Mouse (Mus musculus): ENCODE data around the gene Osbpl10.

Osbpl10 gene

GRCm38 (mm10) chr9:115149011-115149756, 170.8 kb downstream of the Osbpl10 start:
- no peak for DNase-seq (ENCODE audit: inconsistent age in 2 of 2, low spot score in 1 of 2)

DNA sequence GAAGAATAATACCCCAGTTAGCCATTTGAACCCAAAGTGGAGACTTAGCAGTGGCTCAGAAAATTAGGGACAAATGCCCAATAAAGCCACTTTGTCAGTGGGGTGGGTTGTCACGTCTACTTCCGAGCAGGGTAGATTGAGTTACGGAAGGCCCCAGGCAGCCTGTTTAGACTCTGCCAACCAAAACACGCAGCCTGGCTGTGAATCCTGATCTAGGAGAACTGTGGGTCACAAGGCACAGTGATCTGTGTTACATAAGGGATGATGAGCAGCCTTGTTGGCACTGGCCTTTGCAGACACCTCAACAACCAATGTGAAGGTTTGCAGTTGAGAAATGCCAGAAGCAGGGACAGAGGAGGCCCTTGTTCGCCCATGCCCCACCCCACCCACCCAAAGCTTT, 183.2 kb downstream of the Osbpl10 start:
- peak; percentile 38 to 71 for DNase-seq (ENCODE audit: inconsistent age in 2 of 2, low spot score in 1 of 2)

- DNase-seq (ENCODE audit: inconsistent age in 2 of 2, low spot score in 1 of 2) = peak; percentile 79 to 90
Measured at GRCm38 (mm10) chr9:115163031-115163430, 184.7 kb downstream of the Osbpl10 start.

DNA sequence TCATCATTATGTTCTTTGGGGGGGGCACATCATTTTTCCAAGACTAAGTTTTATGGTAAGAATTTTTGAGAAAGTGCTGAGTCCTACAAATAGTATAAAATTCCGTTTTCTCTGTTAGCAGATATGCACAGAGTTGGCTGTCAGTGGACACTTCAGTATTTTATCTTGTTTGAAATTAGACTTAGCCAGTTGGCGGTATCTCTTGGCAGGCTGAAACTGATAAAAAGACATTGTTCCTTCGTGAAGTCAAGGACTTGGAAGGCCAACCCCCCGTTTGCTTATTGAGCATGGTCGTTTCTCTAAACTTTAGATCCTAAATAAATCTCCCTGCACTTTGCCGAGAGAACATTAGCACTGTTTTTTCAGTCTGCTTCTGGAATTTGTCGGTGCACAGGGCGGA, 185.3 kb downstream of the Osbpl10 start:
- no peak for DNase-seq (ENCODE audit: inconsistent age in 2 of 2, low spot score in 1 of 2)

- DNase-seq (ENCODE audit: inconsistent age in 2 of 2, low spot score in 1 of 2) = no peak
Measured at GRCm38 (mm10) chr9:115164351-115164750, 186.0 kb downstream of the Osbpl10 start.

DNA sequence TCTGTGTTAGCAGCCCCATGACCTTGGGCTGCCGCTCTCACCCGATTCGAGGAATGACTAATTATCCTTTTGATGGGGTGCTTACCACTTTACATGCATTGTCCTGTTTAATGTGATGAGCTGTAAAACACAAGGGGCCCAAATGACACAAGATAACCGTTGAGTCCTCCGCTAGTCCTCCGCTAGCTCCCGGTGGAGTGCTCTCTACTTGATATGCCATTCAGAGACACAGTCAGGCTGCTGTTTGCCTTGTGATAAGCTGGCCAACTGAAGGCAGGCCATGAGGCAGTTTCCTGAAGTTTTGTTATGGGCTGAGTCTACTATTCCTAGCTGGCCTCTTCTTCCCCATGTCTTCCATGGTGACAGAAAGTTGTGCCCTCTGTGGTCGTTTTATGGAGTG, 187.6 kb downstream of the Osbpl10 start:
- no peak for DNase-seq (ENCODE audit: inconsistent age in 2 of 2, low spot score in 1 of 2)

DNA sequence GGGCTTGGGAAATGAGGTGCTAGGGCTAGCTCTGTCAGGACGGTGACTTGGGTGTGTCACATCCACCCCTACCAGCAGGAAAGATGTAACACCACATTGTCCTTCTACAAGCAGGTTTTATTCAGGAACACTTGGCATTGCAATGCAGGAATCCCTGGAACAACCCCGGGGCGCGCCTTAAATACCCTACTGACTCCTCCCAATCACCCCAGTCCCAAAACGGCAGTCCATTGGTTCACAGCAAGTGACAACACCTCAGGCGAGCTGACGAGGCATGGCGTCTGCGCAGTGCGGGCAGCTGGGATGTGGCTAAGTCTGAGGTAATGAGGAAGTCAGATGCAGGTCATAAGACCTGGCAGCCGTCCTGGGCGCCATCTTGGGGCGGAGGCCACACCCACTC, 191.2 kb downstream of the Osbpl10 start:
- no peak for DNase-seq (ENCODE audit: inconsistent age in 2 of 2, low spot score in 1 of 2)

DNA sequence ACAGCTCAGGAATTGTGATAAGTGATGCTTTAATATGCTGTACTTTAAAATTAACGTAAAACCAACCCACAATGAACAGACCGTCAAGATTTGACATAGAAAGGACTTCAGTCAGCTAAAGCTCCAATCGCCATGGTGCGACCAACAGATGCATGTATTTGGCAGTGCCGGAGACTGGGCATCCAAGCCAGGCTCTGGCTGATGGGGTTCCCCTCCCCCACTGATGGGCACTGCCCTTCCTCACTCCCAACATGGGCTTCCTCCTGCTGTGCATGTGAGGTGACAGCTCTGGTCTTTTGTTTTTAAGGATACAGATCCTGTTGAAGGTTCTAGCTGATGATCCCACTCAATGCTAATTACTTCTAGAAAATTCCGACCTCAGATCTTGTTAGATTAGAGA, 193.7 kb downstream of the Osbpl10 start:
- DNase-seq (ENCODE audit: inconsistent age in 2 of 2, low spot score in 1 of 2) = no peak

DNA sequence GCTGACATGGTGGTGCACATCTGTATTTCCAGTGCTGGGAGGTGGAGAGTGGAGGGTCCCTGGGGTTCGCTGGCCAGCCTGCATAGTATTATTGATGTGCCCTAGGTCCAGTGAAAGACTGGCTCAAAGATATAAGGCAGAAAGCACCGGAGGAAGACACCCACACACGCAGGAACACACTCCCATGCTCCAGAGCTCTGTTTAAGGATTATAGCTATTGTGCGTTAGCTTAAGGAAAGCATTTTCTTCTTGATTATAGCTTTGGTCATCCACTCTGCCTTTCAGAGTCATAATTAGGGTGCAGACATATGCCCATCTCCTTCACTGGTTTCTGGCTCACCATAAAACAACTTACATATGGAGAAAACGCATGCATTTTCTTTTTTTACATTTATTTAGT, 200.8 kb downstream of the Osbpl10 start:
- DNase-seq (ENCODE audit: inconsistent age in 2 of 2, low spot score in 1 of 2) = no peak

- DNase-seq (ENCODE audit: inconsistent age in 2 of 2, low spot score in 1 of 2) = no peak
Measured at GRCm38 (mm10) chr9:115179935-115180334, 201.6 kb downstream of the Osbpl10 start.

DNA sequence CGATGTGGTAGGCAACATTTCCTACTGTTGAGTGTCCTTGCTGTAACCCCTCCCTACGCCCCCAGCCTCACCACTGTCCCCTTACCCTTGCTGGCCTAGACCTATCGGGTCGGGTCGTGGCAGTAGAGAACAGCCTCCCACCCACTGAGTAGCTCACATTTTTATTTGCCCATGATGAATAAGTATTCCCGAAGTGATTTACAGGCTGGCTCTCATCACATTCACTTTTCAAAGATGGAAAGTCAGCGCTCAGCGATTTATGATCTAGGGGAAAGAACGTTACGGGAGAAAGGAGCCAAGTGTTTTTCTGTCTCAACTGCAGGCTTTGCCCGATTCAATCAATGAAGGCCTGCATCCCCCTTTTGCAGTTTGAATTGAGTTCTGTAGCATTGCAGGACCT, 208.0 kb downstream of the Osbpl10 start:
- peak in 1 of 2 experiments; percentile 58 for DNase-seq (ENCODE audit: inconsistent age in 2 of 2, low spot score in 1 of 2)

DNA sequence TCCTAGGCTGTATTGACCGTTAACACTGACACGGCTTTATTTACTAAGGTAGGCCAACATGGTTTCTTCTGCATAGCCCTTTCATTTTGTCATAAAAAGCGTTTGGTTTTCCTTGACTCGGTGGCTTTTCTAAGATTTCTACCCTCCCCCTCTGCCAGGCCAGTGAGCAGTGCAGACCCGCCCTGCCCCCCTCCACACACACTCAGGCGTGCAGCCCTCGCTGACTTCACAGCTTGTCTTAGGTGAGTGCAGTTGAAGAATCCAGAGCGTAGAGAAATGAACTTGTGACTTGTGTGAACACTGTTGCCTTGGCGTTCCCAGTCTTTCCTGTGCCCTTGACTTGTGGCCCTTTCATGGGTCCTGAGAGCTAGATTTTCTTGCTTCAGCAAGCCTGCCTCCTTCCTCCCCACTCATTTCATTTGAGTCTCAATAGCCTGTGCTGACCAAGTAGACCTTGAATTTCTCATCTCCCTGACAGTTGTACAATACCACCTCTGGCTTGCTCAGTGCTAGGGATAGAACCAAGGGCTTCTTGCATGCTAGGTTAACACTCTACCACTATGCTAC, 212.1 kb downstream of the Osbpl10 start:
- peak; percentile 18 to 60 for DNase-seq (ENCODE audit: inconsistent age in 2 of 2, low spot score in 1 of 2)

GRCm38 (mm10) chr9:115192890-115193289, 214.5 kb downstream of the Osbpl10 start:
- DNase-seq (ENCODE audit: inconsistent age in 2 of 2, low spot score in 1 of 2) = no peak

DNA sequence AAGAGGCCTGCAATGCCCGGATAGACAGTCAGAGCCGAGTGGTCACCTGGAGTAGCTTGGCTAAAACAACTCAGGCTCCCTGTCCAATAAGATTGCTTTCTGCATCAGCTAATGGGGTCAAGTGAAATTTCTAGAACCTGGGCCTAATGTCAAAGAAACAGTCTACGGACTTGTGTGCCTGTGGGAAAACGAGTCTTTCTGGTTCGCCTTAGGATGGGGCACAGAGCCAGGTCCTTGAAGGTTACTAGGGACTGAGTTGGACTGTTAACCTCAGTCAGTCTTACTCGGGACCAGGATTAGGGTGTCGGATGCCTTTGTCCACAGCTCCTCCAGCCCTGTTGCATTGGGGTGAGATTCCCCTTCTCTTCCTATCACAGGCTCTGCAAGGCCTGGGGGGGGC, 218.7 kb downstream of the Osbpl10 start:
- no peak for DNase-seq (ENCODE audit: inconsistent age in 2 of 2, low spot score in 1 of 2)

DNA sequence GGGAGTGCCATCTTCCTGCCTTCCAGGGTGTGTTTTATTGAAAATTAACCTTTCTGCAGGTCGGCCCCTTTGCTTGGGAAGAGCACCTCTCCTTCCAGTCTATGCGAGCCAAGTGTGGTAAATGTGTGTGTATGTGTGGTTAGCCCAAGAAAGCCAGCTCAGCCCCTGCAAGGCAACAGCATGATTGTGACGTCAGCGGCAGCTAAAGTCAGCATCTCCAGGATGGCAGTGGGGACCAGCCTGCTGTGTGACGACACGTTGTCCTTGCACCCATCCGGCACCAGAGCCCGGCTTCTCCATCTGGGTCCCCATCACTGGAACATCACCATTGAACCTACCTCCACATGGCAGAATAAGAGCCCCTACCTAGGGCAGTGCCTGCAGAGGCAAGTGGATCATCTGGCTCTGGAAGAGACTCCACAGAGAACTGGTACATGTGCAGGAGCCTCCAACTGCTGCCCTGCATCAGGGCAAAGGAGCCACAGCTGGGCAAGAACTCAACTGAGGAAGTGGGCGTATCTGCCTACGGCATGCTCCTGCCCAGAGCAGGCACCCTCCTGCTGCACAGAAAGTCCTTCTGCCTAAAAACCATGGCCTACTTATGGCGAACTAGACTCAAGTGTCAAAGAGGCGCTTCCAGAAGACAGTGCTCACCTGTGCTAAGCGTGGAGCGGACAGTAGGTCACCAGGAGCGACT, 221.9 kb downstream of the Osbpl10 start:
- DNase-seq (ENCODE audit: inconsistent age in 2 of 2, low spot score in 1 of 2) = no peak

- DNase-seq (ENCODE audit: inconsistent age in 2 of 2, low spot score in 1 of 2) = peak; percentile 27 to 62
Measured at GRCm38 (mm10) chr9:115201264-115201663, 222.9 kb downstream of the Osbpl10 start.

GRCm38 (mm10) chr9:115203136-115203535, 224.8 kb downstream of the Osbpl10 start:
- DNase-seq (ENCODE audit: inconsistent age in 2 of 2, low spot score in 1 of 2) = no peak

DNA sequence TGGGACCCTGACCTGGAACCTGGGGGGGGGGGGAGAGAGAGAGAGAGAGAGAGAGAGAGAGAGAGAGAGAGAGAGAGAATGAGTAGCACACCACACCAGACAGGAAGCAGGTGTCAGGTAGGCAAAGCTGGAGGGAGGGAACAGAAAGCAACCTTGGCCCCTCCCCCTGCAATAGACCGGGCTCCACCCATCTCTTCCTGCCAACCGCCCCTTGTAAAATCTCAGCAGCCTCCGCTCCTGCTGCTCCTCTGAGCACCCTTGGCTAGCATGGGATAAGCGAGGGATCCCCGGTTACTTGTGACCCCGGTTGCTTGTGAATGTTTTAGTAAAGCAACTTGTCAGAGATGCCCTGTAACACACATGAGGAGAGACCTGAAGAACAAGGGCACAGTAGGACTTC, 227.1 kb downstream of the Osbpl10 start:
- no peak for DNase-seq (ENCODE audit: inconsistent age in 2 of 2, low spot score in 1 of 2)

- DNase-seq (ENCODE audit: inconsistent age in 2 of 2, low spot score in 1 of 2) = no peak
Measured at GRCm38 (mm10) chr9:115206219-115206618, 227.8 kb downstream of the Osbpl10 start.

DNA sequence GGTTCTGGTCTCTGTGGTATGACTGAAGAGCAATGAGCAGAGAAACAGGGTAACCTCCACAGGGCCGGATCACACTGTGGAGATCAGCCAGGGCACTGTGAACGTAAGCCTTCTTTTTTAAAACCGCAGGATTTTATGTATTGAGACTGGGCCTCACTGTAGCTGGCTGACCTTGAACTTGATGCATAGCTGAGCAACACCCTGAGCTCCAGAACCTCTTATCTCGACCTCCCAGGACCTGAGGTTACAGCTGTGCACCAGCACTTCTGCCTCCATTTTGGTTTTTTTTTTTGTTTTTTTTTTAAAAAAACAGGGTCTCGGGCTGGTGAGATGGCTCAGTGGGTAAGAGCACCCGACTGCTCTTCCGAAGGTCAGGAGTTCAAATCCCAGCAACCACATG, 231.4 kb downstream of the Osbpl10 start:
- DNase-seq (ENCODE audit: inconsistent age in 2 of 2, low spot score in 1 of 2) = no peak

- no peak for DNase-seq (ENCODE audit: inconsistent age in 2 of 2, low spot score in 1 of 2)
Measured at GRCm38 (mm10) chr9:115210535-115210934, 232.2 kb downstream of the Osbpl10 start.

- DNase-seq (ENCODE audit: inconsistent age in 2 of 2, low spot score in 1 of 2) = no peak
Measured at GRCm38 (mm10) chr9:115213755-115214264, 235.4 kb downstream of the Osbpl10 start.

Measured in adrenal gland, adult (tissue).